Mouse (Mus musculus): ENCODE data around the gene Npas2.

Npas2 gene

DNA sequence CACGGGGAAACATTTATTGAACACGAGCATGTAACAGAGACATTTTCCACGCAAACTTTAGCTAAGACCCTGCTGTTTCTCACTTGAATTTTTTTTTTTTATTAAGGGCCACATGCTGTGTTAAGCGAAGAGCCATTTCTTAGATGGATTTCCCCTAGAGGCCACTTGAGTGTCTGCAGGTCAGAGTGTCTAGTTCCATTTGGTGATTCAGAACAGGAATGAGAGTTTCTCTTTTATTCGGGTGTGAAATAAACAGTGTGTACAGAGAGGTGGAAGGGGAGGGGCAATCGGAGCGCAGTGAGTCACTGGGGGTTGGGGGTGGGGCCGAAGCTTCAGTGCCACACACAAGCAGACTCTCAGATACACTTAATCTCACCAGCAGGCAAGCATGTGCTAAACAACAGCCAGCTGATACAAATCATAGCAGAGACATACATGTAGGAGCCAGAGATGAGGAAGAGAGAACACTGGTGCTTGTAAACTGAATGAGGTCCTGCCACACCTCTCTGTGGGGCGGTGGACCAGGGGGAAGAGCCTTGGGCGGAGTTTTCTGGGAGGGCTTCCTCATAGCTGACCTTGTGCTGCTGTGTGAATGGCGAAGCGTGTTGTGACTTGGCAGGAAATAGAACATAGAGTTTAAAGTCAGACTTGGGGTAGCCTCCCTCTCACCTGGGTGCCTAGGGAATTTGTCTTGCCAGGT, 3.3 kb downstream of the Npas2 start:
- ChIA-PET POLR2A (interaction anchor here in 3 of 4 experiments (0.7 to 2.8 kb wide), 5 partner anchors 10 to 210 kb away, joined by 3 to 7 read pairs (median 4); no protein-coding TSS in a partner anchor), CTCF (interaction anchor here in 3 of 4 experiments (0.6 to 3.1 kb wide), 4 partner anchors 9 to 620 kb away, joined by 3 to 14 read pairs (median 5); no protein-coding TSS in a partner anchor)

DNA sequence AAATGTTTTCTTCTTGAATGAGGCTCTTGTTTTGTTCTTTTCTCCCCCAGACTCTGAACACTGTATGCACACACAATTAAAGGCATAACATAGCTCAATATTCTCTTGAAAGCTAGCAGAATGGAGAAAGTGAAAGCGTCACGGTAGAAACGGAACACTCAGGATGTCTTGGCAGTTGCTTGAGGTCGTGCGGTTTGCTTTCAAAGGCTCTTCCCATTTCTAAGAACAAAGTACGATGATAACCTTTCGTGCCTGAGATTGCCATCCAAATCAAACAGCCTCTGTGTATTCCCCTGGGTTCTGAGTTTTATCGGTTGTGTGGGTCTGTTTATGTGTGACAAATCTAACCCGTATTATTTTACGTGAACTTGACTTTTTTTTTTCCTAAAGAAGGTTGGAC, 11.5 kb downstream of the Npas2 start:
- CTCF ChIA-PET = interaction anchor here in 2 of 4 experiments (0.7 to 0.9 kb wide), 2 partner anchors 10 to 323 kb away, joined by 3 read pairs; no protein-coding TSS in a partner anchor

DNA sequence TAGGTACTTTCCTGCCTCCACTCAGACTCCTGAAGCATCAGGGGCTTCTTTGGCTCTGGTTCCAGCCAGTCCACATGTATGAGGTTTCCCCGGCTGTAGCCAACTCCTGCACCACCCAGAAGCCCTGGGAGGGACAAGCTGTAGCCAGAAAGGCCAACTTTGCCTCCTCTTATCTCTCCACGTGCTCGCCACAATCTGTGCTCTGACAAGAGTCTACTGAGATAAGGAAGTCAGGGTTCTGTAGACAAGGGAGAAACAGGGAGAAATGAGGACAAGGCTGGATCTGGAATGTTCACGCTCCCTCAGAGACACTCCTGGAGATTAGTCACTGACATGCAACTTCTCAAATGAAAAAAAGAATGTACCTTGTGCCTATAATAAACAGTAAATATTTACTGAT, 12.2 kb downstream of the Npas2 start:
- ChIA-PET POLR2A (interaction anchor here in 2 of 4 experiments (1.6 to 2.0 kb wide), 2 partner anchors 11 to 12 kb away, joined by 5 to 10 read pairs; partner anchors contain the start of gene Npas2 (in 2 of the 2)), CTCF (interaction anchor here in 3 of 4 experiments (0.9 to 2.8 kb wide), 6 partner anchors 8 to 195 kb away, joined by 3 to 14 read pairs (median 4); no protein-coding TSS in a partner anchor)

More for the DNA sequence above, 11.5 kb downstream of the Npas2 start:
- POLR2A ChIA-PET = interaction anchor here in 1 of 4 experiments (0.6 to 1.6 kb wide), 2 partner anchors 11 to 406 kb away, joined by 4 to 5 read pairs; partner anchors contain the start of gene Npas2

DNA sequence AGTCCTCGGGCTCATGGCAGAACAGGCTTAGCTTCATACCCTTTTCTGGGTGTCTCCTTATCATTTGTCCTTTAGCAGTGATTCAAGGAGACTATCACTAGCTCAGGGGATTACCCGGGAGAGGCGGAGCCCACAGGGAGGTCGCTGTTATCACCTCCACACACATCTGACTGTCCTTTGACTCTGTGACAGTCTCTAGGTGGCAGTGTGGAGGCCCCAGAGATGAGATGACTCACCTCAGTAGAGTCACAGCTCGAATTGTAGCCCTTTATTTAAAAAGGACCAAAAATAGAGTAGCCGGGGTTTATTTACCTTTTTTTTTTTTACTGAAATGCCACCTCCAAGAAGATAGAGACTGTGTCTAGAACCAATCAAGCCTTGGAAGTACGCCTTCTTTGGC, 13.4 kb downstream of the Npas2 start:
- ChIA-PET CTCF (interaction anchor here (0.5 to 2.8 kb wide), 26 partner anchors 10 to 487 kb away, joined by 3 to 14 read pairs (median 3); partner anchors contain the start of gene Npas2 (in 1 of the 4)), POLR2A (interaction anchor here in 3 of 4 experiments (0.6 to 2.0 kb wide), 14 partner anchors 8 to 1024 kb away, joined by 3 to 10 read pairs (median 3); partner anchors contain the start of genes Chst10 (in 1 of the 3) and Npas2 (in 1 of the 3))

DNA sequence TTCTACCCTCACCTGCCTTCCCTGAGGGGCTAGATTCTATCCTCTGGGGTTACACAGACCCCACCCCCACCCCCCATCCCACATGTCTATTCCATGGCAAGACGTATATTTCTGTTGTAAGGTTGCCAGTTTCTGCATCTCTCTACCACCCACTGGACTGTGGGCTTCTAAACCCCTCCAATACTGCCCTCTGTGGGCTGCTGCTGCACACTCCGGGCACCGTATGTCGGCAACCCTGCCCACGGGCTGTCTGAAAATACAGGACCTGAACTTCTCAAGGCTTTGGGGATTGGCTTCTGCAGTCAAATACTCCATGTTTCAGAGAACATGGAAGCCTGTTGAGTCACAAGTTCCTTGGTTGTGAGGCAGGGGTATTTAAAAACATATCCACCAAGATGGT, 17.4 kb downstream of the Npas2 start:
- CTCF ChIA-PET = interaction anchor here in 1 of 4 experiments (0.6 to 0.9 kb wide), 2 partner anchors 146 to 346 kb away, joined by 4 to 5 read pairs; no protein-coding TSS in a partner anchor
- POLR2A ChIA-PET = no interaction called here

DNA sequence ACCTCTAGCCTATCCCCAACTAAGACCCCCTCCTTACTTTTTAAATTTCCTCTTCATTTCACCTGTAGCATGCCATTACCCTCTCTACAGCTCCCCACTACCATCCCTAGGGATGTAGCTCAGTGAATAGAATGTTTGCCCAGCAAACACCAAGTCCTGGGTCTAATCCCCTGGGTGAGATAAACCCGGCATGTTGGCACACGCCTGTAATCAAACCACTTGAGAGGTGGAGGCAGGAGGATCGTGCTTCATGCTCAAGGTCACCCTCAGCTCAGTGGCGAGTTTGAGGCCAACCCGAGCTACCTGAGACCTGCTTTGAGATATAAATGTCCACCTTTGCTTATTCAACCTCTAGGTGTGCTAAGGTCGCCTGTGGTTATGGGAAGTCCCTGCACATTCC, 19.5 kb downstream of the Npas2 start:
- ChIA-PET CTCF (interaction anchor here in 2 of 4 experiments (0.7 to 1.5 kb wide), 2 partner anchors 17 to 202 kb away, joined by 3 read pairs; no protein-coding TSS in a partner anchor), POLR2A (interaction anchor here in 1 of 4 experiments (0.8 kb wide), 1 partner anchor 358 kb away, joined by 3 read pairs; no protein-coding TSS in a partner anchor)

DNA sequence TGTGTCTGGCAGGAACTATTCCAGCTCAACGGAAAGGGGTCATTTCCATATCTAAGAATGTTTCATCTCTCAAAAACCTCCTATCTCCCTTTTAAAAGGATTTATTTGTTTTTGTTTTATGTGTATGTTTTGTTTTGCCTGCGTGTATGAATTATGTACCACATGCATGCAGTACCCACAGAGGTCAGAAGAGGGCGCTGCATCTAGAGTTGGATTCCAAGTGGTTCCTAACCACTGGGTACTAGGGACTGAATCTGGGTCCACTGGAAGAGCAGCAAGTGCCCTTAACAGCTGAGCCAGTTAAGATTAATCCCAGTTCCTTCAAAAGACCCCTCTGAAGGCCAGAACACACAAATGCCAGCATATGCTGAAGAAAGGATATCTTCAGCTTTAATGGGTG, 24.1 kb downstream of the Npas2 start:
- POLR2A ChIA-PET = interaction anchor here in 1 of 4 experiments (0.5 kb wide), 1 partner anchor 1482 kb away, joined by 3 read pairs; no protein-coding TSS in a partner anchor
- CTCF ChIA-PET = interaction anchor here in 3 of 4 experiments (0.6 to 1.9 kb wide), 13 partner anchors 10 to 299 kb away, joined by 3 to 5 read pairs (median 4); no protein-coding TSS in a partner anchor

DNA sequence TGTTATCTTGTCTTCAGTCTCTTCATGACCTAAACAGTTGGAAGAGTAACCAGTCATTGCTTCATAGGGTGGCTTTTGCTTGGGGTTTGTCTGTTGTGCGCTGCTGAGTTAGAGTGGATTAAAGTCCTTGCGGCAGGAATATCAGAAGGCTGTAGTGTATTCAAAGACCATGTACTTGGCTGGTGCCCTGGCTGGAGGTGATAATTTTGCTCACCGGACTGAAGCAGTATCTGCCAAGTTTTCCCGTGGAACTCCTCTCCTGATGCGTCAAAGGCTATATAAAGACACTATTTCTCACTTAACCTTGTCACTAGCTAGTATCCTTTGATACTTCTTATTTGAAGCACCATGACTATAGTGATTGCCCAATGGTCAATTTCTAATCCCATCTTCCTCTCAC, 34.9 kb downstream of the Npas2 start:
- CTCF ChIA-PET = interaction anchor here in 3 of 4 experiments (0.6 to 5.0 kb wide), 8 partner anchors 10 to 299 kb away, joined by 3 to 27 read pairs (median 4); no protein-coding TSS in a partner anchor
- POLR2A ChIA-PET = interaction anchor here in 2 of 4 experiments (0.8 to 1.4 kb wide), 2 partner anchors 10 to 145 kb away, joined by 3 to 4 read pairs; no protein-coding TSS in a partner anchor

DNA sequence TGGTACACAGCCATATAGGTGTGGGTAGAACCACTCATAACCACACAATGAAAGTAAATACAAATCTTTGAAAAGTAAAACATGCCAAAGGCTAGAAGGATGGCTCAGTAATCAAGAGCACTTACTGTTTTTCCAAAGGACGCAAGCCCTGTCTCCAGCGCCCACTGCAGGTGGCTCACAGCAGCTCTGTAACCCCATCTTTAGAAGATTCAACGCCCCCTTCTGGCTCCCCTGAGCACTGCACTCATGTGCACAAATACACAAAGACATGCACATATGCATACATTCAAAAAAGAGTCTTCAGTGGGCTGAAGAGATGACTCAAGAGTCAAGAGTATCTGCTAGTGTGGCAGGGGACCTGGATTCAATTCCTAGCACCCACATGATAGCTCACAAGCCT, 36.5 kb downstream of the Npas2 start:
- CTCF ChIA-PET = interaction anchor here in 3 of 4 experiments (0.6 to 5.0 kb wide), 5 partner anchors 12 to 237 kb away, joined by 3 to 27 read pairs (median 4); no protein-coding TSS in a partner anchor
- POLR2A ChIA-PET = no interaction called here

DNA sequence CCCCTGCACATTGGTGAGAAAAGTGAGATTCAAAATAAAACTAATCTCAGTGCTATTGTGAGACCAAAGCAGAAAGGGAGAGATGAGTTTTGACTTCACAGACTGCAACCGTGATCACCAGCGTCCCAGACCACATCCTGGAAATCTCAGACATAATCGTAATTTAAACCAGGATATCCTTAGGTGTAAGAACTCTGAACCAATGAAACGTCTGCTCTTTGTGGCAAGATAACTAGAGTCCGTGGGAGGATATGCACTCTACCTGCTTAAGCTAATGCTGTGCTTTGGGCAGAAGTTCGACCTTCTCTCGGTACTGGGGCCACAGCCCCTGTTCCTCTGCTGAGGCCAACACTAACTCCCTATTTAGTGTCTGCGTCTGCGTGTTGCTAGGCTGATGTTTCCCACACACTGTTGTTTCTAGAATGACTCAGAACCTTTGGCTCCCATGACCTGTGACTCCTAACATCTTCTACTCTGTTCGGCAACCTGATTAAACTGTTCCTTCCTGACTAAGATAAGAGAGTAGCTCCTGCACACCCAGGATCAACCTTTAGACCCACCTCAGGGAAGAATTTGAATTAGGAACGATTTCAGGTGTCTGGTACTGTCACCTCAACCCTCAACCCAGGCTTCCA, 41.4 kb downstream of the Npas2 start:
- ChIA-PET POLR2A (interaction anchor here in 2 of 4 experiments (0.9 to 1.7 kb wide), 4 partner anchors 11 to 57 kb away, joined by 3 to 4 read pairs (median 3); no protein-coding TSS in a partner anchor), CTCF (interaction anchor here in 2 of 4 experiments (0.9 to 1.3 kb wide), 2 partner anchors 28 kb away, joined by 3 to 7 read pairs; no protein-coding TSS in a partner anchor)

DNA sequence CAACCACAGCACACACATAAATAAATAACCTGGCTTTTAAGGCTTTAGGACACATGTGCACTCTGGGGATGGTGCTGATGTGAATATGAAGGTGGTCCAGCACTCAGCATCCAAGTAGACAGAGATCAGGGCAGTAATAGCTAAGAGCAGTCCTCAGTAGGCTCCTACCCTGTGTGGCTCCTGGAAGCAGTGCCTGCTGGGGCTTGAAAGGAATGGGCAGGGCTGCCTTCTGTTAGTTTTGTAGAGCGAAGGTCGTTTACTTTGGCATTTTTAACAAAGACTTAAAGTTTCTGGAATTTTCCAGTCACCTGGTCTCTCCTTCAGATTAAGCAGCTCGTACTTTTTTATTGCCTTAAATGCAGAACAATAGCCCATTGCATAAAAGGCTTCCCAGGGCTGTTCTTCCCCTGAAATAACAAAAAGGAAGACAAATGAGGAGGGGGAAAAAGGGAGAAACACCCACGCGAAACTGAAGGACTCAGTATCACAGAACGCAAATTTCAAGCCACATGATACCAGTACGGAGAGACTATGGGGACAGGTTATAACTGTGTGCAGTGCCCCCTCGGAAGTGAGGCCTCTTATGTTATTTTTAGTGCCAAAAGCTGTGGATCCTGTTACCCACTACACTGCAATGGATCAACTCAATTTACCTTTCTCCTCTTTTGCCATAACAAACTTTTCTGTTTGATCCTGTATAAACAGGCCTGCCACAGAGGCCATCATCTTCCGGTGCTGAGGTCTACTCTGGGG, 44.1 kb downstream of the Npas2 start:
- POLR2A ChIA-PET = interaction anchor here in 3 of 4 experiments (0.8 to 1.4 kb wide), 5 partner anchors 11 to 289 kb away, joined by 3 to 6 read pairs (median 3); no protein-coding TSS in a partner anchor
- CTCF ChIA-PET = interaction anchor here in 1 of 4 experiments (0.6 kb wide), 1 partner anchor 46 kb away, joined by 3 read pairs; no protein-coding TSS in a partner anchor

DNA sequence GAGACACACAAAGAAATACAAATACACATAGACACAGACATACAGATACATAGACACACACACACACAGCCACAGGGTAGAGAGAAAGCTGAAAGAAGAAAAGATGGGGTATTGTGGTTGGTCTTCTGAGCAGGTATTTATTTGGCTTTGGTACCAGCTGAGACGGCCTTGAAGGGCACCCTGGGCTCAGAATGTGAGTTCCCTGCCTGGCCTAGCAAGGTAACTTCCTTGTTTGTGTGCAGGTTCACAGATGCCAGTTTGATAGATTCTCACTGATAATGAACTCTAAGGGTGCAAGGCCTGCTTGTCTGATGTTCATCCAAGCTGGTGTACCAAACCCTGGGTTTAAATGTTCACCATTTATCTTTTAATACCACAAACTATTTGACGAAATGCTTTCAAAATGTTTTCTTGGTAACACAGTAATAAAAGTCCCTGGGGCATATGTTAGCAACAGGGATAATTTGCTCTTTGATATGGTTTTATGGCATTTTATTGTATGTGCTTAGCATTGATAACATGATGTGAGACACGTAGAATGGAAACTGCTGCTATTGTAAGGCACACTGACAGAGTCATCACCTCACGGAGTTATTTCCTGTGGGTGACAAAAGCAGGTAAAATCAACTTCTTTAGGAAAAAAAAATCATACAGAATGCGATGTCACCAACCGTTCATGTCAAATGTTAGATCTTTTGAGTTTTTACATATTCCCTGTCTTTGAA, 47.5 kb downstream of the Npas2 start:
- ChIA-PET POLR2A (no interaction called here), CTCF (interaction anchor here in 1 of 4 experiments (0.7 to 1.1 kb wide), 2 partner anchors 12 to 13 kb away, joined by 3 read pairs; no protein-coding TSS in a partner anchor)

DNA sequence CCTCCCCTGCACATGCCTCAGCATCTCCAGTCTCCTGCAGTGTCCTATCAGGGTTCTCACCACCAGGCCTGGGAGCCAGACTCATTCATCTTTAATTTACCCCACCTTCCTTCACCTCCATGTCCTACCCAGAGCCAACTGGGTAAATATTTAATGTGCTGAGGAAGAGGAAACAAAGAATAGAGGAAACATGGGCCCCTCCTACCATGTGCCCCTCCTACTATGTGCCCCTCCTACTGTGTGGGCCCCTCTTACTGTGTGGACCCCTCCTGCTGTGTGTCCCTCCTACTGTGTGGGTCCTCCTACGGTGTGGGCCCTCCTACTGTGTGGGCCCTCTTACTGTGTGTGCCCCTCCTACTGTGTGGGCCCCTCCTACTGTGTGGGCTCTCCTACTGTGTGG, 51.2 kb downstream of the Npas2 start:
- ChIA-PET CTCF (interaction anchor here in 2 of 4 experiments (1.4 to 1.7 kb wide), 2 partner anchors 9 to 17 kb away, joined by 5 read pairs; no protein-coding TSS in a partner anchor), POLR2A (interaction anchor here in 1 of 4 experiments (1.6 kb wide), 1 partner anchor 21 kb away, joined by 3 read pairs; no protein-coding TSS in a partner anchor)

DNA sequence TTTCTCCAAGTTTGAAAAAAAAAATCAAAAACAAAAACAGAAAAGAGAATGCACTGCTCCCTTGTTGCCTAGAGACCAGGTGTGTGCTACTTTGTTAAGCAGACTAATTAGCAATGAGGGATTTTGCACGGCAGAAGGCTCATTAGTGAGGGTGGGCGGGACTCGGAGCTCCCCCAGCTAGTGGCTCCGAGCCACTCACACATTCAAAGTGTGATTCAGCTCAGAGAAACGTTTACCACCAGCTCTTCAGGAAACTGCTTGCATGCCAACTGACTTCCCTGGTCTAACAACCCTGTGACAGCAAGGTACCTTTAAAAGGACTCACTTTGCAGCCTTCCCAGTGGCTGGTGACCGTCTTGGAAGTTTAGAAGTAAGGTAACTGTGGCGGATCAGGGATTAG, 58.1 kb downstream of the Npas2 start:
- ChIA-PET POLR2A (interaction anchor here in 1 of 4 experiments (1.0 kb wide), 1 partner anchor 16 kb away, joined by 3 read pairs; no protein-coding TSS in a partner anchor), CTCF (interaction anchor here in 2 of 4 experiments (0.5 to 1.1 kb wide), 2 partner anchors 13 to 24 kb away, joined by 3 to 4 read pairs; no protein-coding TSS in a partner anchor)

DNA sequence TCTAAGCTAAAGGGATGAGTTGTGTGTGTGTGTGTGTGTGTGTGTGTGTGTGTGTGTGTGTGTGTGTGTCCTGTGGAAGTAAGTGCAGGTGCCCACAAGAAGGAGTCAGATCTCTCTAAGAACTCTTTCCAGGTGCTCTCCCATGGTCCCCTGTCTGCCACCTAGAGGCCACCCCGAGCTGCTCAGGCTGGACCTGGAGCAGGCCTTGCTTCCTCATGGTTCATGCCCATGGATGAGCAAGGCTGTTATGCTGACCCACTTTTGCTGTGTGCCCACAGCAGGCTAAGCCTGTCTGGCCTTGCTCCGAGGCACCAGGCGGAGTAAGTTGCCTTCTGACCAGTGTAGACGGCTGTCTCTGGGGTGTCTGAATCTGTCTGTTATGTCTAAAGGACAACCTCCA, 60.2 kb downstream of the Npas2 start:
- POLR2A ChIA-PET = interaction anchor here (0.6 to 1.2 kb wide), 7 partner anchors 8 to 776 kb away, joined by 3 to 4 read pairs (median 3); no protein-coding TSS in a partner anchor
- CTCF ChIA-PET = interaction anchor here (0.6 to 1.6 kb wide), 24 partner anchors 9 to 523 kb away, joined by 3 to 14 read pairs (median 4); no protein-coding TSS in a partner anchor

DNA sequence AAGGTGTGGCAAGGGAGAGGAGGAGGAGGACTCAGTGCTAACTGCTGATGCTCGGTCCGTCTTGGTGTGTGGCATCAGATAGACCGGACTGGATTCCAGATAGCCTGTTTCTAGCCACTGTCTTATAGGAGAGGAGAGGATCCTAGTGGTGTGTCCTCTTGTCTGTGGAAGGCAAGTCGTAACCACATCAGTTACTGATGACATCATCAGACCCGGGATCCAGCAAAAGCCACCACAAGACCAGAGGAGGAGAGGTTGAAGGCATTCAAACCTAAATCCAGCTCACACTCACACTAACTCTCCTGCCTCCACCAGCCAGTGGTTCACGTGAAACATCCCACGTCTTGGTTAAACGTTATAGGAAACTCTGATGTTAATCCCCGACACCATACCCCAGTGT, 62.5 kb downstream of the Npas2 start:
- ChIA-PET POLR2A (no interaction called here), CTCF (no interaction called here)

Data from embryonic stem cell, embryonic (primary cell).